Mouse (Mus musculus) embryonic facial prominence, embryonic 11.5 days (tissue): ENCODE data around the gene Tmprss9. TPM values are rescaled to one million over a fixed set of nuclear protein-coding genes. Genes with fewer than 3 reads are reported as not detected.

Source experiments
- ATAC-seq: fragments of 200-750 bp; cut with Nextera tagmentation; replicated peaks from 2 replicates; pipeline ENCODE4 v1.8.0; 2017; ENCODE audit warnings: low read depth; ENCODE audit not compliant: insufficient number of reproducible peaks, low FRiP score, low TSS enrichment
- DNase-seq: peaks from one replicate; pipeline ENCODE4 v3.0.0-alpha.2; 2015; ENCODE audit warnings: low spot score
- H3K27ac ChIP-seq: fragments of 300-500 bp; sonication (generic); replicated peaks from 2 replicates; pipeline ENCODE4 v1.5.1; 2014; ENCODE audit warnings: mild to moderate bottlenecking, low read depth, low read length, control low read depth
- H3K27me3 ChIP-seq: fragments of 300-500 bp; sonication (generic); 2 replicates; pipeline ENCODE4 v1.6.1; 2014; ENCODE audit warnings: mild to moderate bottlenecking, low read length, moderate library complexity, mixed read lengths; ENCODE audit not compliant: control insufficient read depth, insufficient read depth
- H3K36me3 ChIP-seq: fragments of 300-500 bp; sonication (generic); replicated peaks from 2 replicates; pipeline ENCODE4 v1.6.1; 2014; ENCODE audit warnings: low read depth, mild to moderate bottlenecking, low read length, moderate library complexity, mixed read lengths; ENCODE audit not compliant: control insufficient read depth, insufficient read depth
- H3K4me1 ChIP-seq: fragments of 300-500 bp; sonication (generic); 2 replicates; pipeline ENCODE4 v1.6.1; 2014; ENCODE audit warnings: low read length, mixed read lengths; ENCODE audit not compliant: control insufficient read depth, insufficient read depth
- H3K4me2 ChIP-seq: fragments of 300-500 bp; sonication (generic); 2 replicates; pipeline ENCODE4 v1.6.1; 2014; ENCODE audit warnings: low read depth, mild to moderate bottlenecking, control low read depth, low read length, moderate library complexity
- H3K4me3 ChIP-seq: fragments of 300-500 bp; sonication (generic); 2 replicates; pipeline ENCODE4 v1.5.1; 2014; ENCODE audit warnings: low read depth, low read length, control low read depth
- H3K9ac ChIP-seq: fragments of 300-500 bp; sonication (generic); replicated peaks from 2 replicates; pipeline ENCODE4 v1.6.1; 2014; ENCODE audit warnings: mild to moderate bottlenecking, control low read depth, low read length
- H3K9me3 ChIP-seq: fragments of 300-500 bp; sonication (generic); replicated peaks from 2 replicates; pipeline ENCODE4 v1.6.1; 2016; ENCODE audit warnings: mild to moderate bottlenecking, low read length, inconsistent platforms, mixed read lengths; ENCODE audit not compliant: control insufficient read depth
- WGBS: fragments of 180-500 bp; shearing (Covaris S2); extraction: QIAGEN DNeasy Blood & Tissue Kit; methylation state at CpG from one replicate; pipeline ENCODE4 v1.1.7; 2014; 5-methylcytosine and 5-hydroxymethylcytosine counted together
- polyA plus RNA-seq: library from polyadenylated mRNA; unstranded; fragments of >200 nt; fragmentation: Nextera tagmentation; extraction: Ambion mirVana; gene quantifications from 2 replicates; pipeline ENCODE4 v1.2.1, GENCODE M21; 2014

Tmprss9 gene
- polyA plus RNA-seq, 1 experiment from 2014 or later: 0.06 TPM

- peaks cover 23% of the 10 kb centered on the region for H3K36me3 ChIP-seq
- peaks cover 5% of the 10 kb centered on the region for H3K4me1 ChIP-seq
- no peak overlapping the region for H3K4me3 ChIP-seq
- no peaks in the 10 kb centered on the region for H3K9me3 ChIP-seq
- ATAC-seq (no peak), DNase-seq (no peak)
- no peaks in the 10 kb centered on the region for H3K27me3 ChIP-seq
- no peak overlapping the region for H3K27ac ChIP-seq
- H3K9ac ChIP-seq: no peak overlapping the region
- 90% methylated on average over 9 of the region's 9 CpGs for WGBS
- H3K4me2 ChIP-seq: no peak overlapping the region
Observed at GRCm38 (mm10) chr10:80902273-80902940, 30.8 kb downstream of the Tmprss9 start.

DNA sequence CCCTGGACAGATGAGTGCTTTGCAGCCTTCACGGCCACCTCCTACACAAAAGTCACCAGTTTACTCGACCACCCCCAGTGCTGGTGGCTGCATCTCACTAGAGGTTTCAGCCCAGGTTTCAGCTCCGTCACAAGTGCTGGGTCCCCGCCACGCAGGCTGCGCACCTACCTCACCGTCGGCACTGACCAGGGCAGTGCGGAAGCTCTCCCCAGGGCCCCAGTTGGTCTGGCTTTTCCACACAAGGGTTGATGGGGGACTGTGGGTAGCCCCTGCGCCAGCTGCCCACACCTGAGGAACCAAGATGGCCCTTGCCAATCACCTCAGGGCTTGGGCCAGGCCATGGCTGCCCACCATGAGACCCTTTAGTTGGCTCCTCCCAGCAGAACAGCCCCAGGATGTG lies 31.6 kb downstream of the Tmprss9 start:
- no peak overlapping the region for H3K4me3 ChIP-seq
- DNase-seq: no peak
- WGBS: 94% methylated on average over 10 of the region's 10 CpGs

DNA sequence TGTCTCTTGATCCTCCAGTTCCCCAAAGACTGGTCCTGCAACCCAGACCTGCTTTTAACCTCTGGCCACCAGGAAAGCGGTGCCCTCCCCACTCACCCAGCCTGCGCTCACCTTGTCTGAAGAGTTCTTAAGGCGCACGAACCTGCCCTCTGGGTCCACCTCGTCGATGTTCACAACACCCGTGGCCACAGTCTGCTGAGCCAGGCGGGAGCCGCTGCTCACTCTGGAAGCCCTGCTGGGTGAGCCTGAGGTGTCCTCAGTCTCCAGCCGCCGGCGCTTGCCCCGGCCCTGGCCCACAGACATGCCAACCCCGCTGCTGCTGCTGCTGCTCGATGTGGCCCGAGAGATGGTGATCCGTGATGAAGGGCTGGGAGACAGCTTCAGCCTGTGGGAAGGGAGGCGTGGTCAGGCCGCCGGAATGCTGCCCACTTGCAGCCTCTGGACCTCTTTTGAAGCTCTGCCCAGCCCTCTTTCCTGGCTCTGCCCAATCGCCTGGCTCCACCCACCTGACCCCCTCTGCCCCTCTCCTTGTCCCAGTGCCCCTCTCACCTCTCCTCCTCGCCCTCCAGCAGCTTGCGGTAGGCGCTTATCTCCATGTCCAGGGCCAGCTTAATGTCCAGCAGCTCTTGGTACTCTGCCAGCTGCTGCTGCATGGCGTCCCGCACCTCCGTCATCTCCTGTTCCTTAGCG lies 32.5 kb downstream of the Tmprss9 start:
- DNase-seq (no peak), ATAC-seq (no peak)
- Histone ChIP-seq H3K27me3 (no peaks in the 10 kb centered on the region), H3K4me3 (no peak overlapping the region), H3K4me2 (no peak overlapping the region), H3K9me3 (no peaks in the 10 kb centered on the region), H3K27ac (no peak overlapping the region), H3K9ac (no peak overlapping the region), H3K4me1 (peaks cover 5% of the 10 kb centered on the region), H3K36me3 (peaks cover 20% of the 10 kb centered on the region)
- WGBS: 87% methylated on average over 28 of the region's 28 CpGs

More for the DNA sequence above, 31.6 kb downstream of the Tmprss9 start:
- H3K36me3 ChIP-seq: peaks cover 23% of the 10 kb centered on the region
- no peak overlapping the region for H3K4me2 ChIP-seq
- H3K9me3 ChIP-seq: no peaks in the 10 kb centered on the region
- H3K4me1 ChIP-seq: peaks cover 5% of the 10 kb centered on the region
- no peak for ATAC-seq
- H3K27me3 ChIP-seq: no peaks in the 10 kb centered on the region
- no peak overlapping the region for H3K27ac ChIP-seq
- no peak overlapping the region for H3K9ac ChIP-seq

DNA sequence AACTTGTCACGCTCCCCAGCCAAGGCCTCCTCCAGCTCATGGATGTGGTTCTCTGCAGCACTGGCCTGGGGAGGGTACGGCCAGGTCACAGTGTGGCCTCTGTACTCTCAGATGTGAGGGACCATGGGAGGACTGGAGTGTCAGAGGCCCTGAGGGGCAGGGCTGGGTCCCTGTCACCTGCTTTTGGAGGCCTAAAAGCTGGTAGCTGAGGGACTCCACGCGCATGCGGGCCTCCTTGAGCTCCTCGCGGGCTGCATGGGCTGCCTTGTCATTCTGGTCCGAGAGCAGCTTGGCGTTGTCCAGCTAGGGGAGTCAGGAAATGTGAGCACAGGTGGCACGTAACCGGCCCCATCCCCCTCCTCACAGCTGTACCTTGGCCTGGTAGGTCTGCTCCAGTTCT lies 33.1 kb downstream of the Tmprss9 start:
- no peak overlapping the region for H3K27ac ChIP-seq
- no peak overlapping the region for H3K4me3 ChIP-seq
- H3K36me3 ChIP-seq: peaks cover 20% of the 10 kb centered on the region
- H3K4me1 ChIP-seq: peaks cover 1% of the 10 kb centered on the region
- H3K4me2 ChIP-seq: no peak overlapping the region
- DNase-seq: no peak
- WGBS: 92% methylated on average over 11 of the region's 11 CpGs
- no peak for ATAC-seq
- H3K9ac ChIP-seq: no peak overlapping the region
- H3K9me3 ChIP-seq: no peaks in the 10 kb centered on the region
- no peaks in the 10 kb centered on the region for H3K27me3 ChIP-seq

GRCm38 (mm10) chr10:80909375-80910162 lies 37.9 kb downstream of the Tmprss9 start:
- Histone ChIP-seq H3K27ac (no peak overlapping the region), H3K36me3 (peaks cover 9% of the 10 kb centered on the region), H3K9ac (no peak overlapping the region), H3K27me3 (no peaks in the 10 kb centered on the region), H3K4me3 (no peak overlapping the region), H3K9me3 (no peaks in the 10 kb centered on the region), H3K4me2 (no peak overlapping the region), H3K4me1 (no peaks in the 10 kb centered on the region)
- no peak for DNase-seq
- 92% methylated on average over 22 of the region's 22 CpGs for WGBS
- ATAC-seq: no peak

DNA sequence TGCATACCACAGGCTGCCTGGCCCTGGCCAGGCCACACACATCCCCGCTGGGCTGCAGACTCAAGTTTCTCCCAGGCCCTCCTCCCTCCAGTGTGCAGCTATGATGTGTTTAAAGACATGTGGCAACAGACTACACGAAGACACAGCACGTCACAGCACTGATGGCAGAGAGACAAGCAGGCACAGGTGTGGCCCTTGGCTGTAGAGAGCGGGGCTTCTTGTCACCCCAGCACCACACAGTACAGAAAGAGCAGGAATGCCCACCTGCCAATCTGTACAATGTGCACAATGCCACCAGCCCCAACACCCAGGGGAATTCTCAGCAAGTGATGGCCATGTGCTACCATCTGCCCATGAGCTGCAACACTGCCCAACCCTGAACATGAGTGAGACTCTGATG lies 39.7 kb downstream of the Tmprss9 start:
- H3K27ac ChIP-seq: no peak overlapping the region
- no peak overlapping the region for H3K4me2 ChIP-seq
- H3K36me3 ChIP-seq: peaks cover 2% of the 10 kb centered on the region
- WGBS: 85% methylated on average over 4 of the region's 4 CpGs
- ATAC-seq (no peak), DNase-seq (no peak)
- H3K9ac ChIP-seq: peak overlapping the region; percentile 13; the same call in 1 of the 2 replicates
- H3K4me3 ChIP-seq: no peak overlapping the region
- H3K27me3 ChIP-seq: no peaks in the 10 kb centered on the region
- H3K4me1 ChIP-seq: no peaks in the 10 kb centered on the region
- no peaks in the 10 kb centered on the region for H3K9me3 ChIP-seq

DNA sequence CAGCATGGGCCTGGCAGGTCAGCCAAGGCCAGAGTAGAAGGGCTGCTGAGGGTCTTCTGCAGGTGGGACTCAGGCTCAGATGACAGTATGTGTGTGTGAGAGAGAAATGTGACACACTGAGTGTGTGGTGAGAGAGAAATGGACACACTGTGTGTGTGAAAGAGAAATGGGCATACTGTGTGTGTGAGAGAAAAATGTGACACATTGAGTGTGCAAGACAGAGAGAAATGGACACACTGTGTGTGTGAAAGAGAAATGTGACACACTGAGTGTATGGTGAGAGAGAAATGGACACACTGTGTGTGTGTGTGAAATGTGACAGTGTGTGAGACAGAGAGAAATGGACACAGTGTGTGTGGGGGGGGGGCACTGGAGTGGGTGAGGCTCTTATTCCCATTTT lies 40.2 kb downstream of the Tmprss9 start:
- Histone ChIP-seq H3K36me3 (no peaks in the 10 kb centered on the region; the same call in none of the 2 replicates), H3K27me3 (no peaks in the 10 kb centered on the region), H3K9ac (no peak overlapping the region), H3K4me2 (no peak overlapping the region), H3K9me3 (no peaks in the 10 kb centered on the region), H3K4me3 (no peak overlapping the region), H3K4me1 (no peaks in the 10 kb centered on the region), H3K27ac (no peak overlapping the region)
- DNase-seq (no peak), ATAC-seq (no peak)
